Mouse (Mus musculus): Measurements from ENCODE around the gene Get4. TPM values are rescaled to one million over a fixed set of nuclear protein-coding genes. Genes with fewer than 3 reads are reported as not detected.

Gene Get4
- total and polyA plus RNA-seq, 3 experiments = 91.4 to 140 (median 96.4) TPM

DNA sequence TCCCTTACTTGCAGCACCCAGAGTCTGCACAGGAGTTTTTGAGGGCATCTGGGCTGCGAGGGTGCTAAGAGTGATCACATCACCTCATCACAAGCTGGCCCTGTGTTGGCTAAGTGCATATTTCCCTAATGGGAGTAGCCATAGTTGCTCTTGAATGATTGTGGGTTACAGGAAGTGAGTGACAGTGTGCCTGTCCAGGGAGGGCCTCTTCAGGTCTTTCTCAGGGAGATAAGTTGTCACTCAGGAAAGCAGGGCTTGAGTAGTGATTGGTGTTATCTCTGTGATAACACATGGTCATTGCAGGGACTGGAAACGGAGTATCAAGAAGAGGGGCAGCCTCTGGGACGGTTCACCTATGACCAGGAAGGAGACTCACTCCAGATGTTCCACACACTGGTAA, 4.4 kb upstream of the Get4 start:
- Histone ChIP-seq H3K4me3 (replicated peaks in 1 of 3; ENCODE audit: low read depth in 2 of 3, low read length in 2 of 3, poor library complexity in 1 of 3) (no peak overlapping the region), H3K4me2 (ENCODE audit: insufficient read depth, low read depth, poor library complexity, severe bottlenecking) (no peak overlapping the region), H3K4me1 (ENCODE audit: control insufficient read depth in 1 of 2, insufficient read depth in 2 of 2) (peaks cover 0 to 24% of the 10 kb centered on the region in 2 experiments; a peak in 2 of 4 replicates), H3K27ac (ENCODE audit: insufficient read depth, low read depth) (no peak overlapping the region), H3K9ac (ENCODE audit: insufficient read depth, low read depth) (no peak overlapping the region), H3K9me3 (replicated peaks; ENCODE audit: low read length) (no peaks in the 10 kb centered on the region), H3K36me3 (replicated peaks in 1 of 2; ENCODE audit: control insufficient read depth in 1 of 2, insufficient read depth in 1 of 2, low read length in 1 of 2) (peaks cover 30 to 77% of the 10 kb centered on the region in 2 experiments), H3K27me3 (replicated peaks) (no peaks in the 10 kb centered on the region), H3K79me2 (replicated peaks; ENCODE audit: control insufficient read depth, extremely low read depth, insufficient read depth, poor library complexity, severe bottlenecking) (peaks cover 1% of the 10 kb centered on the region)
- dilution Hi-C loops (cut with MboI; ENCODE audit: extremely low pct_ligation_motif_present, extremely low pct_unique_long_range_greater_than_20kb, low sequenced_read_pairs) = no loop called here
- in situ Hi-C loops (cut with MboI; ENCODE audit: low pct_ligation_motif_present, low pct_unique_long_range_greater_than_20kb, low sequenced_read_pairs) = loop anchor here (5.0 kb wide), 1 partner anchor 45 kb away; the partner anchor contains the start of gene Sun1
- DNase-seq (ENCODE audit: extremely low read depth) = no peak
- TF ChIP-seq SMC3 (IDR thresholded peaks at IDR 0.05; ENCODE audit: low read depth, low read length) (no peak), TCF12 (IDR thresholded peaks at IDR 0.05; ENCODE audit: low read depth, low read length) (no peak), POLR2AphosphoS2 (IDR thresholded peaks at IDR 0.05; ENCODE audit: low read depth, low read length) (no peak), USF2 (conservative IDR thresholded peaks at IDR 0.05; ENCODE audit: low read depth, low read length) (no peak), ZMIZ1 (IDR thresholded peaks at IDR 0.05; ENCODE audit: low read depth, low read length) (no peak)

DNA sequence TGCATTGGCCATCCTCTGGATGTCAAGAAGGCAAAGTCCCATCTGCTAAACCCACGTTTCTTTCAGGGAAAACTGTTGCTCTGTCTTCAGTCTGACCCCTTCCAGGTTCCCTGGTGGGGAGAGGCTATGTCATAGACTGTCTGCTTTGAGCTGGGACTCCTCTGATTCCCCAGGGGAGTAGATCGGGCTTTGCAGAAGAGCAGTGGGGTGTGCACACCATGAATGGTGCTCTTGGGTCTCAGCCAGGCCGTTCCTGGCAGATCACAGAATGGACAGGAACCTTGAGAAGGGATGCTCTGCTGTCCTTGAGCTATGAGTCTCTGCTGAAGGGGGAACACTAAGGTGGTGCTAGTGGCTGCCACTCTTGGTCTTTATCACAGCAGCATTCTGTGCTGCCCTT, 3.3 kb upstream of the Get4 start:
- Histone ChIP-seq H3K27me3 (replicated peaks) (no peaks in the 10 kb centered on the region), H3K36me3 (replicated peaks in 1 of 2; ENCODE audit: control insufficient read depth in 1 of 2, insufficient read depth in 1 of 2, low read length in 1 of 2) (peaks cover 27 to 68% of the 10 kb centered on the region in 2 experiments), H3K4me1 (ENCODE audit: control insufficient read depth in 1 of 2, insufficient read depth in 2 of 2) (peaks cover 0 to 22% of the 10 kb centered on the region in 2 experiments; a peak in 2 of 4 replicates), H3K9me3 (replicated peaks; ENCODE audit: low read length) (no peaks in the 10 kb centered on the region), H3K79me2 (replicated peaks; ENCODE audit: control insufficient read depth, extremely low read depth, insufficient read depth, poor library complexity, severe bottlenecking) (peaks cover 12% of the 10 kb centered on the region), H3K27ac (ENCODE audit: insufficient read depth, low read depth) (no peak overlapping the region), H3K9ac (ENCODE audit: insufficient read depth, low read depth) (no peak overlapping the region), H3K4me3 (replicated peaks in 1 of 3; ENCODE audit: low read depth in 2 of 3, low read length in 2 of 3, poor library complexity in 1 of 3) (no peak overlapping the region), H3K4me2 (ENCODE audit: insufficient read depth, low read depth, poor library complexity, severe bottlenecking) (no peak overlapping the region)
- DNase-seq (ENCODE audit: extremely low read depth) = no peak
- no peak for TF ChIP-seq MAZ (IDR thresholded peaks at IDR 0.05; ENCODE audit: low read depth, low read length)
- TF ChIP-seq POLR2A (IDR thresholded peaks at IDR 0.05; ENCODE audit: low read depth, low read length) = no peak
- no peak for TF ChIP-seq BHLHE40 (IDR thresholded peaks at IDR 0.05; ENCODE audit: low read depth, low read length)
- TF ChIP-seq ZKSCAN1 (IDR thresholded peaks at IDR 0.05; ENCODE audit: borderline replicate concordance, low read depth, low read length) = no peak
- no peak for TF ChIP-seq MXI1 (IDR thresholded peaks at IDR 0.05; ENCODE audit: low read depth, low read length)
- no peak for TF ChIP-seq USF1 (IDR thresholded peaks at IDR 0.05; ENCODE audit: low read depth, low read length)
- TF ChIP-seq PAX5 (IDR thresholded peaks at IDR 0.05; ENCODE audit: low read length) = no peak
- TF ChIP-seq GABPA (IDR thresholded peaks at IDR 0.05; ENCODE audit: insufficient replicate concordance, low read depth, low read length) = no peak
- TF ChIP-seq CTCF (conservative IDR thresholded peaks at IDR 0.05 in 1 of 2, IDR thresholded peaks at IDR 0.05 in 1 of 2; ENCODE audit: low read depth in 2 of 2, low read length in 2 of 2) = no peak
- TF ChIP-seq RCOR1 (conservative IDR thresholded peaks at IDR 0.05; ENCODE audit: low read depth, low read length) = no peak
- no peak for TF ChIP-seq MEF2A (IDR thresholded peaks at IDR 0.05; ENCODE audit: borderline replicate concordance, low read depth, low read length)
- no peak for TF ChIP-seq NELFE (IDR thresholded peaks at IDR 0.05; ENCODE audit: low read depth, low read length)
- TF ChIP-seq ZMIZ1 (IDR thresholded peaks at IDR 0.05; ENCODE audit: low read depth, low read length) = no peak
- TF ChIP-seq NRF1 (IDR thresholded peaks at IDR 0.05; ENCODE audit: low read depth, low read length) = no peak
- no peak for TF ChIP-seq POLR2AphosphoS2 (IDR thresholded peaks at IDR 0.05; ENCODE audit: low read depth, low read length)
- TF ChIP-seq ZNF384 (IDR thresholded peaks at IDR 0.05; ENCODE audit: low read depth, low read length) = no peak
- TF ChIP-seq TBP (conservative IDR thresholded peaks at IDR 0.05; ENCODE audit: low read depth, low read length) = no peak
- TF ChIP-seq CHD2 (IDR thresholded peaks at IDR 0.05; ENCODE audit: low read length) = no peak
- TF ChIP-seq ZC3H11A (IDR thresholded peaks at IDR 0.05; ENCODE audit: low read depth, low read length) = no peak
- no peak for TF ChIP-seq CHD1 (IDR thresholded peaks at IDR 0.05; ENCODE audit: low read depth, low read length)
- dilution Hi-C loops (cut with MboI; ENCODE audit: extremely low pct_ligation_motif_present, extremely low pct_unique_long_range_greater_than_20kb, low sequenced_read_pairs) (no loop called here), in situ Hi-C loops (cut with MboI; ENCODE audit: low pct_ligation_motif_present, low pct_unique_long_range_greater_than_20kb, low sequenced_read_pairs) (loop anchor here (5.0 kb wide), 1 partner anchor 47 kb away; the partner anchor contains the start of gene Sun1)
